Mouse (Mus musculus) cerebellum, adult (tissue): ENCODE results near the gene Vmn2r24.
"Not testable (repeated sequence)": the region's sequence is repeated elsewhere in the genome, so short reads cannot be mapped to it uniquely, and the experiment has no call there.

ENCODE experiments used
- ATAC-seq: cut with Nextera tagmentation; 2 replicates; pipeline ENCODE4 v1.9.2; 2017; ENCODE audit warnings: mild to moderate bottlenecking, moderate library complexity, mixed read lengths; ENCODE audit not compliant: insufficient number of reproducible peaks, low FRiP score, low TSS enrichment

Gene Vmn2r24

DNA sequence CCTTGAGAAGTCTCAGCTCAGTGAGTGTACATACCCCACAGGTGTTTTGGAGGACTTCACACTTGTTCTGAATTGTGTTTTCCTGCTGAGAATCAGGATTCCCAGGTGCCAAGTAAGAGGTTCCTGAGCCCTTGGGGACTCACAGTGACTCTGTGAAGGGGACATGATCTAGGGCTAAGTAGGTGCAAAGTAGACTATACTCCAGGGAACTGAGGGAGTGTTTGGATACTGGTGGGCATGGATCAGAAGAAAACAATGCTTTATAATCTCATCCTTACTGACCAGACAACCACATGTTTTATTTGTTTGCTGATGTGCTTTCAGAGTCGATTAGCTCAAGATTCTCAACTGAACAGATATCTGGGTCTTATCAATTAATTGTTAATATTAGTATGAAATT is at the start of gene Vmn2r24:
Vmn2r24 (plus strand) TSS at position 301 of the 400 bp plus-strand sequence.
- no peak for ATAC-seq

DNA sequence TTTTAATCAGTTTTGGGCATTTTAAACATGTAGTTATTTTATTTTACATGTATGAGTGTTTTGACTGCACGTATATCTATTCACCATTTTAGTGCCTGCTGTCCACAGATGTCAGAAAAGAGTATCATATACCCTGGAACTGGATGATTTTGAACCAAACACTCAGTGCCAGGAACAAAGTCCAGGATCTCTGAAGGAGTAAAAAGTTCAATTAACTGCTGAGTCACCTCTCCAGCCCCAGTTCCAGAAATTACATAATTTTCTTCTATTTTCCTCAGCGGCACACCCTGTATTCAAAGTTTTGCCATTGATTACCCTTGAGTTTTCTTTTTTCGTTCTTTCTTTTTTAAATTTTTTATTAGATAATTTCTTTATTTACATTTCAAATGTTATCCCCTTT is 8.6 kb upstream of the Vmn2r24 start:
- ATAC-seq = no peak

DNA sequence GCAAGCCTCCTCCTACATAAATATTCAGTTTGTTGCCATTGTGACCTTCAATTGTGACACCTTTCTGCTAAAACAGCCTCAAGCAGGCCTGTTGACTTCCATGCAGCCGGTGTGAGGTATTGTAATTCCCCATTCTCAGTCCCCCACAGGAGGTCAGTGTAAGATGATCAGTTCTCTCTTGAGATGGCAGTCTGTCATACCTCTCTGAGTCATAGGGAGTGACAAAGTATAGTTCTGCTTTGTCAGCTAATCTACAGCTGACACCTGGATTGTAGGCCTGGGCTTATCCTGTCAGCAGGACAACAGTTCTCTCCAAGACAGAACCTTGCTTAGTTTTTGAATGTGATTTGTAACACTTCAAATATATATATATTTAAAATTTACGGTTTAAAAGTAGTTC is 6.2 kb downstream of the Vmn2r24 start:
- ATAC-seq = no peak

DNA sequence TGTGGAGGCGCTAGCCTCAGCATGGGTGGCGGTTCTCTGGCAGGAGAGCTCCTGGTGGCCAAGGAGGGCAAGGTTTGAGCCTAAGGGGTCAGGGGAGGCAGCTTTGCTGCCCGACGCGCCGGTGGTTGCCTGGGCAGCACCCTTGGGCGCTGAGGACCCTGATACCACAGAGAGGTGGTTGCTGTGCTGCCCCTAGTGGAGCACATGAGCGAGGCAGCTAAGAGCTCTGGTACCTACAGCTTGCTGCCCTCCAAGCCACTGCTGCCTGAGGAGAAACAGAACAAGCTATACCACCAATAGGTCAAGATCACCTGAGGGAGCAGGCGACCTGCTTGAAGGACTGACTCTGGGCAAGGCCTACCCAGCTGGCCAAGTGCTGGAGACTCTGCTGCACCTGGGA is 15.1 kb downstream of the Vmn2r24 start:
- ATAC-seq = no peak

DNA sequence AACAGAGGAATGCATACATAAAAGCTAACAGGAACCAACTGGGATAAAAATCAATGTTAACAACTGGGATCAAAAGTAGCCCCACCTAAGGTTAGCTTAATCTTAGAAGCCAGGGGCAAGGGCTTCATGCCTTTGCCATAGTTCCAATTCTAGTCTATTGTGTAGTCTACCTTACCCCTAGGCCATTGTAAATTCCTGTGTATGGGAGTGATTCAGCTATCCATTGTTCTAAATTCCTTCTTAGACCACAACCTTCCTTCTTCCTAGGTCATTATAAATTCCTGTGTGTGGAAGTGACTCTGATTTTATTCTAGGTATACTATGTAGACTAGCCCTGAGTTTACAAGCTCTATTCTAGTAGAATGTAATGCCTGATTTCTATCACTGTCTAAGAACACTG is 31.6 kb downstream of the Vmn2r24 start:
- not testable (repeated sequence) for ATAC-seq

DNA sequence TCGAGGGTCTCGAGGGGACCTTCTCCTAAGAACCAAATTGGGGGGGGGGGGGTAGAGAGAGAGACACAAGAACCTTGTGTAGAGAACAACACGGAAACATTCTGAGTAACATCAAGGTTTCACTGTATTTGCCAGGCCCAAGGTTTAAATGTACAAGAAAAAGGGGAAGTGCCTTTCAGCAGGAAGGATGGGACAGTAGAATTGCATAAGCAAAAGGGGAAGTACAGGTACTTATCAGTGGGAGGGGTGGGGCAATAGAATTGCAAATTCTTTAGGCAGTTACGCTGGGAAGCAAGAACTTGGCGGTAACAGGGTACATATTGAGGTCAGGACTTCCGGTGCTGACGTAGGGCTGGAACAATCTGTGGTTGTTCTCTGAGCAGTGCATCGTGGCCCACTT is 41.3 kb downstream of the Vmn2r24 start:
- ATAC-seq = no peak

DNA sequence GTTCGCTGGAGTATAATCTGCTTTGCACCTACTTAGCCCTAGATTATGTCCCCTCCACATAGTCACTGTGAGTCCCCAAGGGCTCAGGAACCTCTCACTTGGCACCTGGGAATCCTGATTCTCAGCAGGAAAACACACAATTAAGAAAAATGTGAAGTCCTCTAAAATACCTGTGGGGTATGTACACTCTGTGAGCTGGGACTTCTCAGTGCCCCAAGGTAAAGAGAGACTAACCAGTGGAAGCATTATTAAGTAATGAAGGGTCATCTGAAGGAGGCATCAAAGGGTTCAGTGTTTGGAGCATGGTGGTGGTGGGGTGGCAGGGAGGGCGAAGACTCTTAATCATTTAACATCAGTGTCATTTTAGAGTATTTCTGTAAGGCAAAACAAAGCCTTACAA is 74.7 kb downstream of the Vmn2r24 start, which contains the start of gene Vmn2r25:
Vmn2r25 (minus strand) TSS at position 101 of the 400 bp plus-strand sequence.
- ATAC-seq = not testable (repeated sequence)
